Mouse (Mus musculus): ENCODE measurements around the gene Ackr4. TPM values are rescaled to one million over a fixed set of nuclear protein-coding genes. Genes with fewer than 3 reads are reported as not detected.
A peak's percentile ranks its signal among the peaks of the same experiment; 100 is the strongest.

Ackr4 gene
- total RNA-seq (2021): 1 to 10 TPM; 4.2 to 4.8 TPM

DNA sequence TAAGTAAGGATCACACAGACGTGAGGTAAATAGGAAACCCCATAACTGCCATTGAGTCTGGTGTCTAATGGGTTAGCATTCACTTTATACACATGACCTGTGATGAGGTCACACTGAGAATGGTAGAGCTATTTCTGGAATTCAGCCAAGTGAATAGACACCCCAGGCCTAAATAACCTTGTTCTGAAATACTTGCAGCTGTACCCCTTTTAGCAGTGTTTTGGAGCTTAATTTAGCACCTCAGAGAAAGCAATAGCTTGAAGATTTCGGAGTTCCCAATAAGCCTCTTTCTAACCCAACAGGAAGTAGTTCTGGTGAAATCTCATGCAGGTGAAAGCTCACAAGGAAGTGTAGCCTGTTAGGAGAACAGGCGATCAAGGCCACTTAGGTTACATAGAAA lies at the start of gene Ackr4:
Gene Ackr4 (minus strand): TSS at position 101 of the 400 bp plus-strand sequence.
- DNase-seq (ENCODE audit: low spot score): no peak
- intact Hi-C loops (cut with DNase I): no loop called here

DNA sequence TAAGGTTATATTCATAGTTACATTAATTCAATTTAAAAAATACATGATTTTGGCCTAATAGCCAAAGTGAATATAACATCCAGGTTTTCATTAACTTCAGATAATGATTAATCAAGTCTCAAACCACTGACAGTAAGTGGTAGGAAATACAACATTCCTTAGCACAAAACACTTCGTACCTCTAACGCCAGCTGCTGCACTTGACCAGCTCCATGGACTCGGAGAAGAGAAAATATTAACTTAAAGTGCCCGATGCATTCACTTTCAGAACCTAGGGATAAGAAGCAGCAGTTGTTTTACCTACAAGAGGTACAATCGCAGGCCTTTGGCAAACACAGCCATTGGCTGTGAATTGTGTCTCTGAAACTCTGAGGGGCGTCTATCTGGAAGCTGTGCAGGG lies 45.6 kb upstream of the Ackr4 start:
- intact Hi-C loops (cut with DNase I): no loop called here
- no peak for DNase-seq (ENCODE audit: low spot score)

- DNase-seq (ENCODE audit: low spot score): no peak
- intact Hi-C loops (cut with DNase I): no loop called here
Observed at GRCm38 (mm10) chr9:104171651-104172050, 44.9 kb upstream of the Ackr4 start.

- no peak for DNase-seq (ENCODE audit: low spot score)
- intact Hi-C loops (cut with DNase I): no loop called here
Observed at GRCm38 (mm10) chr9:104169986-104170385, 43.3 kb upstream of the Ackr4 start.

- intact Hi-C loops (cut with DNase I): no loop called here
- no peak for DNase-seq (ENCODE audit: low spot score)
Observed at GRCm38 (mm10) chr9:104165926-104166325, 39.2 kb upstream of the Ackr4 start.

DNA sequence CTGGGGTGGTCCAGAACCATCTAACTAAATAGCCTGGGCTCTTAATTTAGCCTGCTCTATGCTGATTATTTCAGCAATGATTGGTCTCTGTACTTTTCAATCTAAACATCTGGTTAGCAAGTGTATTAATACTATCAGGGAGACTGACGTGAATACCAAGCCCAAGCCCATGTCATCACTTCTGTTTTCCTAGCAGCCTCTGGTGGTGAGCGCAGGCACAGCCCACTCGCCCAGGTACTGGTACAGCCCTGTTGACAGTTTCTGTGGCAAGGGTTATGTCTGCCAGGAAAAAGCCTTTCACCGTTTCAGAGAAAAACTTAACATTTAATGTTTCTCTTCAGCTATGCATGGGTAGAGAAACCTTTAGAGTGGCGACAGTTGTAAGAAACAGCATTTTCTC lies 37.5 kb upstream of the Ackr4 start:
- intact Hi-C loops (cut with DNase I): no loop called here
- no peak for DNase-seq (ENCODE audit: low spot score)

- no peak for DNase-seq (ENCODE audit: low spot score)
- intact Hi-C loops (cut with DNase I): no loop called here
Observed at GRCm38 (mm10) chr9:104161117-104161516, 34.4 kb upstream of the Ackr4 start.

DNA sequence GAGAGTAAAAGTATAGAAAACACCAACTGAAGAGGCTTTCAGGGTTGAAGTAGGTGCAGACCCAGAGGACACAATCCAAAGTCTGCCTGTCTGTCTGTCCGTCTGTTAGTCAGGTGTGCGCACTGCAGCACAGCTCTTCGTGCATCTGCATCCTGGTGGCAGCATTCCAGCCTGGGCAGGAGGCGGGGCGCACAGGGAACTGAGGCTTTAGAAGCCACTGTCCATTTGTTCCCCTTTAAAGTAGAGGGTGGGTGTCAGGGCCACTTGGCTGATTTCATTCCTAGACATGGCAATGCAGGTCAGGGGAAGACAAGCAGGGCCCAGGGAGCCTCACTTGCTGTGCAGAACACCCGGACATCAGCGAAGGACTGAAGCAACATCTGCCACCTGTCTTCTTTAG lies 30.6 kb upstream of the Ackr4 start:
- intact Hi-C loops (cut with DNase I): loop anchor here (5.0 kb wide), 1 partner anchor 80 kb away; no protein-coding TSS in a partner anchor
- DNase-seq (ENCODE audit: low spot score): no peak

DNA sequence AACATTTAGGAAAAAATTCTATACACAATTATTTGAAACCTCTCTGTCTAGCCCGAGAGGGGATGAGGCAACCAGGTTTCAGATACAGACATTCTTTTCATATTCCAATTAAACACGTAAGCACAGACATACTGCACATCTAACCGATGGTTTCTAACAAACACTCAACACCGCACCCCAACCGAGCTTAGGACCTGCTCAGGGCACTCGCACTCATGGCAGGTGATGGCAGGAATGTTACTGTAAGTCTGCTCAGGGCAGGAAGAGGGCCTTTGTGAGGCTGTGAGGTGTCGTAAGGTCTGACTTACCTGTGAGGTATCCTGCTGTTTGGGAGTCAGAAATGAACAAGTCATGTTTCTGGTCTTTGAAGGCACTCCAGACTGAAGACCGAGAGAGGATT lies 29.8 kb upstream of the Ackr4 start:
- DNase-seq (ENCODE audit: low spot score): no peak
- intact Hi-C loops (cut with DNase I): loop anchor here (5.0 kb wide), 1 partner anchor 79 kb away; no protein-coding TSS in a partner anchor

DNA sequence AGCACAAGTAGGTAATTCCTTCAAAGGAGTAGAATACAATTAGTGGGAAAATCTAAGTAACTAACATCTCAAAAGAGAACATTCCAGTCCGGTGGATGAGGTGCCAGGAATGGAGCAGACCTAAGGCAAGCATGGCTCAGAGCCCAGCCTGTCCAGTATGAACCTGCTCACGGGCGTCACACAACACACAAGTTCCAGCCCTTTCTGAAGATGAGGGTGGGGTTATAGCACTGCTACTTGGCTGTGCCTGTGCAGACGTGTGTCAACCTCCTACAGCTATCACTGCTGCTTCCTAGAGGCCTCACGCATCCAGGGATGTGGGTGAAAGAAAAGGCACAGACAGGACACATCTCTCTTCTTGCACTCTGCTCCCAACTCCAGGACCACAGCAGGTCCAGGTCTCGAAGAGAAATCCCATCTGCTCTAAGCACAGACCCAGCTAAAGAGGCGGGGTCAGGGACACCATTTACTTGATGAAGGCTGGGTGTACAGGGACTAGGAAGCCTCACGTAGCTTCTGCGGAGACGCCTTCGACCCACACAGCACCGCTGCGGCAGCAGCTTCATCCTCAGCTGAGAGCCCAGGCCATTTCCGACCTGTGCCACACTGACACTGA lies 28.5 kb upstream of the Ackr4 start:
- DNase-seq (ENCODE audit: low spot score): no peak
- intact Hi-C loops (cut with DNase I): loop anchor here (5.0 kb wide), 1 partner anchor 78 kb away; no protein-coding TSS in a partner anchor

DNA sequence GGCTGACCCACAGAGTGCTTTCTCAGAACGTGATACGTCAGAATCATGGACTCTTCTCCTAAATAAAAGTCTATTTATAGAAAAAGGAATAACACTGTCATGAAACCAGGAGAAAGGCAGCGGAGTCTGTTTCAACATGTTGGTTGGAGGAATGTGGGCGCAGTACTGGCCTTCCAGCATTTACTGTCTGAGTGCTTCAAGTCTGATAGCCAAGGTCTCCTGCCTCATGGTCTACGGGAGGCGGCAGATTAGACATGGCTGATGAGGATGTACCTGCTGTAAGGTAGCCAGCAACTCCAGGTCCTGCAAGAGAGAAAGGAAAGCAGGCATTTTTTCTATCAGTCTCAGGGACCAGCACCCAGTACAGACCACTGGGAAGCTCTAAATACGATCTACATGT lies 25.4 kb upstream of the Ackr4 start:
- intact Hi-C loops (cut with DNase I): no loop called here
- DNase-seq (ENCODE audit: low spot score): no peak

DNA sequence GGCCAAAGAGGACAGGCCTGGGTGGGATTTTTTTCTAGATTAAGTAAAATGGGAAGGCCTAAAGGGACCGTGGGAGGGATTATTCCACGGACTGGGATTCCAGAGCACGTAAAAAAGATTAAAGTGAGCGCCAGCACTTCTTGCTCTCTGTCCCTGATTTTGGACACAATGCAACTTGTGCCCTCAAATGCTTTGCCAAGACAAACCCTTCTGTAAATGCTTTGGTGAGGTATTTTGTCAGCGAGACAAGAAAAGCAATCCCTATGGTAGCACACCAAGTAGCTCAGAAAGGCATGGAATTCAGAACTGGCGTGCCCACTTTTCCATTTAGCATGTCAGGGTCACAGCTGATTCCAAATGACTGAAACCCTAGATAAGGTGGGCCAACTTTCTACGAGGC lies 22.2 kb upstream of the Ackr4 start:
- DNase-seq (ENCODE audit: low spot score): no peak
- intact Hi-C loops (cut with DNase I): no loop called here

GRCm38 (mm10) chr9:104146683-104147082 lies 19.9 kb upstream of the Ackr4 start:
- no peak for DNase-seq (ENCODE audit: low spot score)
- intact Hi-C loops (cut with DNase I): no loop called here

DNA sequence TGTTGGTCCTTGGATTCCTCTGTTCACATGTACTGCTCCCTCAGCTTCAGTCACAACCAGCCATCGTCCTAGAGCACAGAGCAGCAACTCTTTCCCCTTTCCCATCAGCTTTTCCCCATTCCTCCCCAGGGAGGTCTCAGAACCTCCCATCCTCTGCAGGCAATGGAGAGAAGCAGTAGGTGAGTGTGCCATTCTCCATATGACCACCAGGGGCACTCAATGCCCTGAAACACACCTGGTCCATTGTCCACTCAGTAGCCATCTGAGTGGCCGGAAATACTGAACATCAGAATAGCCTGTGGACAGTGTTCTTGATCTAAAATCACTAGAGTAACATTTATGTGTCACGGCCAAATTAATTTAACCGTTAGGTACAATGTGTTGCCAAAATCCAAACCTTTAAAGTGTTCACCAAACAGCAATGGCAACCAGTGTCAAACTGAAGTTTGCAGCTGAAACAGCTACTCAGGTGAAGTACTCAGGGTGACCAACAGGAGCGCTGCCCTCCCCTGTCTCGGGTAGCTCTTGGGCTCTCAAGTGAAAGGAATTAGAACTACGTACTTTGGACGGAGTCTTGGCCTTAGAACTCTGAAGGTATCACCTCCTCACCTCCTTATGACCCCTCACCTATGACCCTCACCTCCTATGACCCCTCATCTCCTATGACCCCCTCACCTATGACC lies 17.7 kb upstream of the Ackr4 start:
- DNase-seq (ENCODE audit: low spot score): no peak

GRCm38 (mm10) chr9:104142805-104143204 lies 16.1 kb upstream of the Ackr4 start:
- intact Hi-C loops (cut with DNase I): no loop called here
- DNase-seq (ENCODE audit: low spot score): no peak

More for the DNA sequence above, 17.7 kb upstream of the Ackr4 start:
- intact Hi-C loops (cut with DNase I): no loop called here

GRCm38 (mm10) chr9:104140351-104140750 lies 13.6 kb upstream of the Ackr4 start:
- DNase-seq (ENCODE audit: low spot score): no peak
- intact Hi-C loops (cut with DNase I): no loop called here

GRCm38 (mm10) chr9:104130141-104130755 lies 3.5 kb upstream of the Ackr4 start:
- intact Hi-C loops (cut with DNase I): no loop called here
- peak; percentile 44 for DNase-seq (ENCODE audit: low spot score)

GRCm38 (mm10) chr9:104128110-104128509 lies 1.4 kb upstream of the Ackr4 start:
- no peak for DNase-seq (ENCODE audit: low spot score)
- intact Hi-C loops (cut with DNase I): no loop called here

- intact Hi-C loops (cut with DNase I): no loop called here
- no peak for DNase-seq (ENCODE audit: low spot score)
Observed at GRCm38 (mm10) chr9:104123622-104124021, 3.1 kb downstream of the Ackr4 start.

DNA sequence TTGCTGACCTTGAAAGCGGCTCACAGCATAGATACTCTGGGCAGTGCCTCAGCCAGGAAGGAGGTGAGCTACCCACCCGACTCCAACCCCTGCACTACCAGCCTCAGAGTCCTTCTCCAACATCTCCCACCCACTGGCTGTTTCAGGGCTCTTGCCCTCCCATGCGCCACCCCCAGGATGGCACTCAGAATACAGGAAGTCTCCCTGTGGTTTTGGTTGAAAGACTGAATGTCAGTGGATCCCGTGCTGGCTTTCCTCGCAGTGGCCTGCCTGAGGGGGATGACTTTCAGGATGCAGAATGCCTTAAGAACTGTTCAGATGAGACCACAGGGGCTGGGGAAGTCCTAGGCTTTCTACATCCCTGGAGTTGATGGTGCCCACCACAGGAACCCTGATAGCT lies 3.6 kb downstream of the Ackr4 start:
- DNase-seq (ENCODE audit: low spot score): no peak
- intact Hi-C loops (cut with DNase I): no loop called here

- DNase-seq (ENCODE audit: low spot score): no peak
- intact Hi-C loops (cut with DNase I): no loop called here
Observed at GRCm38 (mm10) chr9:104109151-104109550, 17.6 kb downstream of the Ackr4 start.
